Mouse (Mus musculus): ENCODE measurements around the gene Dgkh.
"Not testable (repeated sequence)": the region's sequence is repeated elsewhere in the genome, so short reads cannot be mapped to it uniquely, and the experiment has no call there.

Gene Dgkh

DNA sequence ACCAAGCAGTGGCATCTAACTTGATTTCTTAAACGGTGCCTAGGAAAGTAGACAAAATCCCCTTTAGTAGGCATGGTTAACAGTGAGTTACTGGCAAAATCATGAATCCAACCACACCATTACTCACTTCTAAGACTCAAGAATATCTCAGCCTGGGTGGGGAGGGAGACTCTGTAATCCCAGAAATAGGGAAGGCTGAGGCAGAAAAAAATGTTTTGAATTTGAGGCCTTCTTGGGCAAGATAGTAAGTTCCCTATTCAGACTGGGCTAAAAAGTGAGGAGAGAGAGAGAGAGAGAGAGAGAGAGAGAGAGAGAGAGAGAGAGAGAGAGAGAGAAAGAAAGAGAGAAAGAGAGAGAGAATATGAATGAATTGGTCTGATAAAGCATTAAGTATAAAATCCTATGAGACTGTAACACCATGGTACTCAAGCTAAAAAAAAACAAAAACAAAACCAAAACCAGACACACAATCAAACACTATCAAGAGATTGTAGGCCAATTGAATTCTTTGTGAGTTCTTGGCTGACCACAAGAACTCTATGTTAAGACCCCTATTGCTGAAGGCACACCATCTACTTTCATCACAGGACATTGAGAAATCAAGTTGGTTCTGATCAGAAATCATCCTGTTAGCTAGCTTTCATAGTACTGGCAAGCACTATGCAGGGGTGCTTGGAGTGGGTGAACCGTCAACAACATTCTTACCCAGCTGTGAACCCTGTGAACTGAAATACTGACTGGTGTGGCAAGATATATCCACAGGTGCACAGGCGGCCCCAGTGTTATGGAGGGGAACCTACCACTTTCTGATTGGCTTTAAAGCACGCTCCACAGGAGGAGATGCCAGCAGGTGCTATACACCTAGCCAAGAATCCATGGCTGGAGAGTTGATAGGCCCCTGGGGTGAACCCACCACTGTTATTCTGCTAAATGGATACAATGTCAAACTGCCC is 101.4 kb downstream of the Dgkh start:
- no peak for DNase-seq (ENCODE audit: low spot score in 2 of 2)

DNA sequence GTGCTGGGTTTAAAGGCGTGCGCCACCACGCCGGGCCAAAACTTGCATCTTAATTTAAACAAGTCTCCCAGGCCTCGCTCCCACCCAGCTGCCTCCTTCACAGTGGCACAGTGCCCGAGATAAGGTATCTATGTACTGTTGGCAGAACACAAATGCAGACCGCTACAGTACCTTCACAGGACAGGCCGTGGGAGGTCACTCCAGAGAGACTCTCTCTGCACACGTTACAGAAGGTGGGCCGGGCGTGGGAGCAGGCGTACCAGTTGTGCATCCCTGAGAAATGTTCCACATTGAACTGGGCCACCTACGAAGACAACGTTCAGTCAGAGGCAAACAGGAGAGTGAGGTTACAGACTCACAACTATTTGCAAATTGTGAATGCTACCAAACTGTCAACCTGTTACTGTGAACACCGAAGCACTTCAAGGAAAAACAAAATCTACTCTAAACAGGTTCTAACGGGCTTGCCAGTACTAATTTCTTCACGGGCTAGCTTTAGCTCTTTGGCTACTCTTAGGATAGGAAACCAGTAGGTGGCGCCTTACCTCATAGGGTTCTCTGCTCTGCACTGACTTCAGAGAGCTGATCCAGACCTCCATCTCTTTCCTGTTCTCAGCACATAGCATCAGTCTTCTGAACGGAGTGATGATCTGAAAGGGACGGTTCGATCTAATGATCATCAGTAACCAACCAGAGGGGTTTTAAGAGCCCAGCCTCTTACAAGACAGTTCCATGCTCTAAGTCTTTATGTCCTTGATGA is 104.9 kb downstream of the Dgkh start:
- DNase-seq (ENCODE audit: low spot score in 2 of 2), result no peak

DNA sequence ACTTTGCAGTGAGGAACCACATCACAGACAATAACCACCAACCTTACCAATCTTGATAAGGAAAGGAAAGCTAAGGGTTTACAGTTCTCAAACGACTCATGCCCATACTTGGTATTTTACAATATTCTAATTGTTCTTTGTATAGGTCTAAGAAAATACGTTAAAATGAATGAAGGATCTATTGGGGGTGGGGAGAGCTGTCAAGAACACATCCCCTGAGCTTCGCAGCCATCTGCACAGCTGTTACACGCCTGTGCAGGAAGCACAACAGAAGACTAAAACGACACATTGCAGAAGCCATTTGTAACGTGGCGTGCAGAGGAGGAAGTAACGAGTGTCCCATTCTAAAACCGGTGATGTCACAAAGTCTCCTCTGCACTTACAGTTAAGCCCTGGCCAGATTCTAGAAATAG is 113.7 kb downstream of the Dgkh start:
- no peak for DNase-seq (ENCODE audit: low spot score in 2 of 2)

DNA sequence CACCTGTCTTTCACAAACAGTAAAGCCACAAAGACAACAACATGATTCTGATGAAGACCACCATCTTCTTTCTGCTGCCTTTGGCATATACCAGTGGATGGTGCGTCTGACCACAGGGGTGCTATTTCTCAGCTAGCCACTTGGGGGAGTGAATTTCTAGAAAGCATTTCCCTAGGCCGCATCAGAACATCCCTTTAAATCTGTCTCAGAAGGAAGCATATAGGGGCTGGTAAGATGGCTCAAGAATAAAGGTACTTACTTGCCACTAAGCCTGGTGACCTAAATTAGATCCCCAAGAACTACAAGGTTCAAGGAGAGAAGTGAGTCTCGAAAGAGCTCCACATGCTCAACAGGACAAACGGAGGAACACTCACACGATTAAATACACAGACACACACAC is 119.0 kb downstream of the Dgkh start:
- DNase-seq (ENCODE audit: low spot score in 2 of 2), result no peak

DNA sequence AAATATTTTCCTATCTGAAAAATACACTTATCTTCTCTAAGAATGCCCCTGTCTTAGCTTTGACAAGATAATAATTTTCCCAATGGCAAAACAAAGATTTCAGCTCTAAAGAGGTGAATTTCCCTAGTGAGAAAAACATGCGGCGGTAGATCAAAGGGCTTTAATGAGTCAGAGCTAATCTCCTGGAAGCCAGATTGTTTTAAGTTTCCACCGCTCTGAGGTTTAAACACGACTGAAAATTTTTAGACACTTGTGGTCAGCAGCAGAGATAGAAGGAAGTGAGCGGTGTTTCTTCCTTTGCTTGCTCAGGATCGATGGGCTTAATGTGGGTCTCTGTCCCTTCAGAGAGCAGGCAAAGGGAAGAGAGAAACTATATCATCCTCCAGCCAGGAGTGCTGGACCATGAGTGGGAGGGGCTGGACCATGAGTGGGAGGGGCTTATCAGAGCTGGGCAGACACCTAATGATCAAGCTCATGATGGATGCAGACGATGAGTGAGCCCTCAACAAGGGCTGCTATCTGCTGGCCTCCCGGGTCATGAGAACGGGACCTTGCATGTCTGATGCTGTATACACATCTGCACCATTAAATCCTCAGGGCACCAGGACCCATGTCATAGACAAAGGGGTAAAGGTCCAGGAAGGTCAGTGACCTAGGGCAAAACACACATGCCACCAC is 120.3 kb downstream of the Dgkh start:
- no peak for DNase-seq (ENCODE audit: low spot score in 2 of 2)

DNA sequence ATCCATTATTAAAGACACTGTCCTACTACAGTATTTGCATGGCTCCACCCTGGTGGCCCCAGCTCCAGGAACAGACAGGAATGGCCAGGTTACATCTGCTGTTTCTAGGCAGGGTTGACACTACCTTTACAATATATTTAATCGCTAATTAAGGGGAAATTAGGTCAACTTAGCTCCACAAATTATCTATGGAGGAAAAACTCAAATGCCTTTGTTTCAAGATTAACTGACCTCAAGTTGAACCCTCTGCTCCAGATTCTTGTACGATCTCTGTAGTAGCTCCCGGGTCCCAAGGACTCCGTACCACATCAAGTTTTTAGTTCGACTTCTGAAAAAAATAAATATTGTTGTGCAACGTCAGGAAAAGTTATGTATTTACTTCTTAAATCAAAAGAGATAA is 137.7 kb downstream of the Dgkh start:
- no peak for DNase-seq (ENCODE audit: low spot score in 2 of 2)

DNA sequence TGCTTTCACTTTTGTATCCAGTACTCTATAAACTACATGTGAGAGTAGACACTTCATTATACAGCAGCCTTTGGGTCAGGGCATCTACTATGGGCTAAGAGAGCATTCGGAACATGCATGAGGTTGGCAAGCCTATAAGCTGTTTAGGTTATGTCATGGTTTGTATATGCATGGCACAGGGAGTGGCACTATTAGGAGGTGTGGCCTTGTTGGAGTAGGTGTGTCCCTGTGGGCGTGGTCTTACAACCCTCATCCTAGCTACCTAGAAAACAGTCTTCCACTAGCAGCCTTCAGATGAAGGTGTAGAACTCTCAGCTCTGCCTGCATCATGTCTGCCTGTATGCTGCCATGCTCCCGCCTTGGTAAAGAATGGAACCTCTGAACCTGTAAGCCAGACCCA is 139.6 kb downstream of the Dgkh start:
- no peak for DNase-seq (ENCODE audit: low spot score in 2 of 2)

DNA sequence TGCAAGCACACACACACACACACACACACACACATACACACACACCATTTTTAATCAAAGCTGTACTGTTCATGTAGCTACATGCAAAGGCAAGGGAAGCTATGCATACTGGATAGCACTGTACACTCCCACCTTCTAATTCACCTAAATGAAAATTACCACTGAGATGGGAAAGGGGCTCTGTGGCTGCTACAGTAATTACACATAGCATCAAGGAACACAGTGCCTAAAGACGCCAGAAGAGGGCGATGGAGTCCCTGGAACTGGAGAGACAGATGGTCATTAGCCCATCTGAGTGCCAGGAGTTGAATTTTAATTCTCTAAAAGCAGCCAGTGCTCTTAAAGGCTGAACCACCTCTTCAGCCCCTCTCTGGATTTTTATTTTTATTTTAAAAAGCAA is 142.2 kb downstream of the Dgkh start:
- DNase-seq (ENCODE audit: low spot score in 2 of 2), result peak; percentile 51 to 75

DNA sequence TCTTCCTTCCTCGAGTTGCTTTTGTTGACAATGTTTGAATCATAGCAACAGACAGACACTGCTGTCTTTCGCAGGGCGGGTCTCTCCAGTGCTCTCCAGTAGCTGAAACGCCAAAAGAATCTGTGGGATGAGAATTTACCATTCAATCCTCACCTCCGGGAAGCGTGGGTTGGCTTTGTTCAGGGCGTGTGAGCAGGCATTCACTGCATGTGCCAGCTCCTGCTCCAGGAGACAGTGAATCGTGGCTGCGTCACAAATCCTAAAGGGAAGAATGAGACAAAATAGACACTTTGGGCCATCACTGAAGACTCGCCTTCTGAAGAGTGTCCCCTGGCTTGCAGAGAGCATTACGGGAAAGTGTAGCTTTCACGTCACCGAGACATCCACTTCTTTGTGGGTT is 148.4 kb downstream of the Dgkh start:
- DNase-seq (ENCODE audit: low spot score in 2 of 2), result no peak

DNA sequence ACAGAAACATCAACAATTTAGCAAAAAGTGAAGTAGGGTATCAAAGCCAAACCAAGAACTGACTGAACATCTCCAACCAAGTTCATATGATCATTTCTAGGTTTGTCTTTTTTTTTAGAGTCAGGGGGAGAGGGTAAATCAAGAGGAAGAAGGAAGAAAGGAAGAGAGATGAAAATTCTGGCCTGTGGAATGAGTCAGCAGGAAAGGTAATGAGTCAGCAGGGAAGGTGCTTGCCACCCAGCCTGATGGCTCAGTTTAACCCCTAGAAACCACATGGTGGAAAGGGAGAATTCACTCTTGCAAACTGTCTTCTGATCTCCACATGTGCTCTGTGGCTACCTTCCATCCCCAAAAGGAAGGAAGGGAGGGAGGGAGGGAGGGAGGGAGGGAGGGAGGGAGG is 149.4 kb downstream of the Dgkh start:
- DNase-seq (ENCODE audit: low spot score in 2 of 2), result no peak

DNA sequence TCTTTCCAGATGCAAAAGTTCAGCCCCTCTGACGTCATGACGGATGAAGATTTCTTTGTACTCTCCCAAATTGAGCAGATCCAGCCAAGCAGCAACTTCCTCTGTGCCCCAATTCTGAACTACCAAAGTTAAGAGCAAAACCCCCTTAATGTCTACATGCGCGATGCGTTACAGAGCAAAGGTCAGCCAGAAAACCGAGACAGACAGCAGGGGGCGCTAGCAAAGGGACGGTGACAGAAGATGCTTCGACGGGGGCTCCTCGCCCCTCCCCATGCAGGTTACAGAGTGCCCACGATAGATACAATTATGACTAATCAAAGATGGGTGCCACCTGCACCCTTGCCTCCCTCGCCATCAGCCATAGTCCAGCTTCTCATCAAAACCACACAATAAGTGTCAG is 156.7 kb downstream of the Dgkh start:
- no peak for DNase-seq (ENCODE audit: low spot score in 2 of 2)

DNA sequence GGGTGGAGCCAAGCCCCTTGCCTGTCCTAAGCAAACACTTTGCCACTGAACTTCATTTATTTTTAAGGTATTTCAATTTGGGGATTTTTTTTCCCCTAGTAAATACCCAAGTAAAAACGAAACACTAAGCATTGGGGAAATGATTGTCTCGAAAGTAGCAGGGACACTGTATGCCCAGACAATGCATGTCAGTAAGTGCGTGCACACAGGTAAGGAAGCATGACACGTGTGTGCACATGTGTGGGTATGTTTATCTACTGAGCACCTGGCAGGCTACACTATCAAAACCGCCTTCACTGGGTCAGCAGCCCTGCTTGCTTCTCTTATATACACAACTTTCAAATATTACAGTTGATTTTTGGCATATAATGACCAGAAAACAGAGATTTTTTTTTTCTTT is 164.2 kb downstream of the Dgkh start:
- no peak for DNase-seq (ENCODE audit: low spot score in 2 of 2)

DNA sequence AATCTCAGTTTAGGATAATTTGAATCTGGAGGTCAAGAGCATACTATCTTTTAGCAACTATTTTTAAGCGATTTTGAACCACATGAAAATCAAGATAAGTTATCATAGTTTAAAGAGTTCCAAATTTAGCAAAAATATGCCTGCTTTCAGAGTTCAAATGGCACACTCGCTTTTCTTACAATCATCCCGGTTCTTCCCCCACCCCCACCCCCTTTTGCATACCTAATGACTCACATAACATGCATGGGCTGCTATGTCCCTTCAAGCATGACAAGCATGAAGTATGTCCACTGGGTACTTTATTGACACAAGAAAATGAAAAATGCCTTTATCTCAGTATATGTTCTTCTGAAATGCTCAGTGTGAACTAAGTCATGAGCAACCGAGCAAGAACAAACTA is 166.1 kb downstream of the Dgkh start:
- DNase-seq (ENCODE audit: low spot score in 2 of 2), result no peak

DNA sequence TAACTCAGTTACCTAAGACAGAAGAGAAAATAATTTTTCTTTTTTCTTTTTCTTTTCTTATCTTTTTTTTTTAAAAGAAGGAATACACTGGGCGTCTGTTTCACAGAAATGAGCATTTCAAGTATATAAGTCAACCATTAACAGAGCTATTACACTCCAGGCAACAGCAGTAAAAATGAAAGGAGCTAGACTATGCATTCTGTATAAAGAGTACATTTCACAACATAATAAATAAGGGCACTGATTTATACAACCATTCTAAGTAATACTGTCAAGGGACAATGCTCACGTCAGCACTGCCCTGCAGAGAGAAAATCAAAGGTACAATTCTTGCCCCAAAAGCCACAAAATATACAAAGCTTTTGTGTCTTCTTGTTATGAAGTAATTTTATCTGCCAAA is 168.3 kb downstream of the Dgkh start:
- no peak for DNase-seq (ENCODE audit: low spot score in 2 of 2)

DNA sequence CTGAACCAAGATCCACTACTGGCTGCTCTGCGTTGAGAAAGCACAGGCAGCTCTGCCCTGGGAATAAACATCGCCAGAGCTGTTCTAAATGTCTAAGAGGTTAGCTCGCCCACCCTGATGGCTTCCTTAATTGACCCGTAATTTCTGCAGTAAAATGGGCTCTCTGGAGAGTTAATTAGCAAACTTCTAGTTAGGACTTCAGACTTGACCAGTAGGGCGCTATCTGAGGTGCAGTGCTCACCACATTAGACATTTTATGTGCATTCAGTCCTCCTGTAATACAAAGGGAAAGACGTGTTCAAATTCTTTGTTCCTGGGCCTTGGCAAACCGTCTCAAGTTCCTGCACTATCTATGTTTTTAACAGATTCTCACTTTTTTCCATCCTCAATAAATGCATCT is 169.4 kb downstream of the Dgkh start:
- DNase-seq (ENCODE audit: low spot score in 2 of 2), result no peak

DNA sequence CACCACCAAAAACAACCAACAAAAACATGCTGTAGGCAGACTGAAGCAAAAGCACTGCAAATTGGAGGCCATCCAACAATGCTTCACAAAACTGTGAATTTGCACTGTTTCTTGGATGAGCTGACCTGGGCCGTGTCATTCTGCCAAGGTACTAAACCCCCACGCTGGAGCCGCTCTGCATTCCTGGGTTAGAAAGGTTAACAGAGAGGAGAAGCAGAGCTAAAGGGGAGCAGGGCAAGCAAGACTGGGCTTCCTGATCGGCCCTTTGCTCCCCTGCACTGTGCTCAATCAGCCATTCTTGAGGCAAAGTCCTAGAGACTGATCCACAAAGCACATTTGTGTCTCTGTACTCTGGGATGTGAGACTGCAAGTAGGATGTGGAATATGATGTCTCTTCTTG is 170.5 kb downstream of the Dgkh start:
- no peak for DNase-seq (ENCODE audit: low spot score in 2 of 2)

DNA sequence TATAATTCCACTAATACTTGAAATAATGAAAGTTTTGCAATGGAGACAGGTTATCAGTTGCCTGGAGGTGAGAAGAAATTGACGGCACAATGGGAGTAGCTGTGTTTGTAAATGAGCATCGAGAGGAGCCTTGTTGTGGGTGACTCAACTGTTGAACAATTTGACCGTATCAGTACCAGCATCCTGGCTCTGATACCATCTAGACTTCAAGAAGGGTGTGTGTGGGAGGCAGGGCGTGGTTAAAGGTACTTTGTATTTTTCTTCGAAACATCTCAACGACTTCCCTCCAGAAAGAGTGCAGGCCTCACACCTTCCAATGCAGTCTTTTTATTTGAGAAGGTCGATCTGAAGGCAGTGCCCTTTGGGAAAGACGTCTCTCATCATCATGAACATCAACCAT is 173.5 kb downstream of the Dgkh start:
- no peak for DNase-seq (ENCODE audit: low spot score in 2 of 2)

DNA sequence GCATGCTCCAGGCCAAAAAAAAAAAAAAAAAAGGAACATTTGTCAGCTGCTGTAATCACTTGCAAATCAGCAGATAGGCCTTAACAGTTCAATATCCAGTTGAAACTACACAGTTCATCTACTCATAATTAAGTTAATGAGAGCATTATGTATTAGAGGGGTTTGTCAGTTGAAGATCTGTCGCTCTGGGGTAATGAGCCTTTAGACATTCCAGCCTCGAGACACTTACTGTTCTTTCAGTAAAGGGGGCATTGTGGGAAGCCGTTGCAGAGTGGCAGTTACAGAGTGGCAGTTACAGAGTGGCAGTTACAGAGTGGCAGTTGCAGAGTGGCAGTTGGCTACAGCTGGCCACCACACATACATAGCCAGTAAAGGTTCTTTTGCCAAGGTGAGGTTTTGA is 177.7 kb downstream of the Dgkh start:
- not testable (repeated sequence) for DNase-seq (ENCODE audit: low spot score in 2 of 2)

DNA sequence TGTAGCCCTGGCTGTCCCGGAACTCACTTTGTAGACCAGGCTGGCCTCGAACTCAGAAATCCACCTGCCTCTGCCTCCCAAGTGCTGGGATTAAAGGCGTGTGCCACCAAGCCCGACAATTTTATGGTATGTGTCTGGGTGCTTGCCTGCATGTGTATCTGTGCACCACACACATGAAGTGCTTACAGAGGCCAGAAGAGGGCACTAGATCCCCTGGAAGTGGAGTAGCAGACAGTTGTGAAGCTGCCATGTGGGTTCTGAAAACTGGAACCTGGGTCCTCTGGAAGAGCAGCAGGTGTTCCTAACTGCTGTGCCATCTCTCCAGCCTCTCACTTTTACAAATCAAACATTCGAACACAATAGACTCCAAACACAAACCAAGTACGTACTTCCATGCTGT is 178.9 kb downstream of the Dgkh start:
- DNase-seq (ENCODE audit: low spot score in 2 of 2), result no peak

DNA sequence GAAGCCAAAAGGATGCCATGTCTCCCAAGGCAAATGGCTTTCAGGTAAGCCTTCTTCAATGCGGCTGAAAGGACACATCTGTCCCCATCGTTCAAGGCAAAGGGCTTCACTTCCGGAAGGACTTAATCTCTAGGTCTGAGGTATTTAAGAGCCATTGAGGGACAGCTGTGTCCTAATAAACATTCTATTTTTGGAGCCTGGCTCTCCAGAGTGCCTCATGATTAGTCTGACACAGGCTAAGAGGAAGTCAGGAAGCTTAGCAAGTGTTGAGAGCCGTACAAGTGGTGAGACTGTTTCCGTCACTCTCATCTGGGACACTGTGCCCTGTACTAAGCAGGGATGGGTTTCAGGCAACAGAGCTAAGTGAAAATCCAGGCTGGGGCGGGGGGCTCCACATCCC is 183.8 kb downstream of the Dgkh start:
- DNase-seq (ENCODE audit: low spot score in 2 of 2), result no peak

DNA sequence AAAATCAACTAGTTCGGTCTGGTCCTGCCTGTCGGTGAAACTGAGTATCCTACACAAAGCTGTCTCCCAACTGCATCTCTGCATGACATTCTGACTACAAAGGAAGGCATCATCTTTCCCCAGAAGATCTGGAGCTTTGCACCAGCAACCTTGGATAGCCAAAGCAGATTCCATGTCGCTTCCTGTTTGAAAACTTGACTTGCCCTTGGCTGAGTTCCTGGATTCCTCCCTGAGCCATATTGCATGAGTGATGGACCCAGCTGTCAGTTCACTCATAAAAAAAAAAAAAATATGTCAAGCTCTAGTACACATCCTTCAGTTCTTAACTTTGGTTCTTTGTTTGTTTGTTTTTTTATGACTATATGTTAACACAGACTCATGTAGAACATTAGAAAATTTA is 191.3 kb downstream of the Dgkh start:
- DNase-seq (ENCODE audit: low spot score in 2 of 2), result peak in 1 of 2 experiments; percentile 8

DNA sequence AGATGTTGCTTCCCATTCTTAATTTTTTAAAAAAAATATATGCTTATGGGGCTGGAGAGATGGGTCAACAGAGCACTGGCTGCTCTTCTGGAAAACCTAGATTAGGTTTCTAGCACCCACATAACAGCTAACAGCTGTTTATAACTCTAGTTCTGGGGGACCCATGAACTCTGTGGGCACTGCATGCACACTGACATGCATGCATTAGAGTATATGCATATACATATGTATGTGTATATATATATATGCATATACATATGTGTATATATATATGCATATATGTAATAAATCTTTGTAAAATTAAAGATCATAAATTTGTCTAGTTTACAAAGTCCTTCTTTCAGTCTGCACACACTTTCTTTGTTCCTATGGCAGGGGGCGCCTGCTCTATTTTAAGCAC is 192.8 kb downstream of the Dgkh start:
- DNase-seq (ENCODE audit: low spot score in 2 of 2), result no peak

Data from cerebellum, postnatal 4 days (tissue).